Mouse (Mus musculus) limb, embryonic 13.5 days (tissue): ENCODE data around the gene Gm28230. TPM values are rescaled to one million over a fixed set of nuclear protein-coding genes. Genes with fewer than 3 reads are reported as not detected.

Experiments
- ATAC-seq: fragments of 200-750 bp; cut with Nextera tagmentation; 2 replicates; pipeline ENCODE4 v1.8.0; 2017; ENCODE audit warnings: low read depth, moderate number of reproducible peaks, moderate TSS enrichment; ENCODE audit not compliant: low FRiP score
- H3K27ac ChIP-seq: fragments of 300-500 bp; sonication (generic); 2 replicates; pipeline ENCODE4 v1.5.1; 2015; ENCODE audit warnings: inconsistent platforms, mild to moderate bottlenecking, moderate library complexity
- H3K27me3 ChIP-seq: fragments of 300-500 bp; sonication (generic); 2 replicates; pipeline ENCODE4 v1.6.1; 2015; ENCODE audit warnings: mild to moderate bottlenecking, inconsistent platforms
- H3K36me3 ChIP-seq: fragments of 300-500 bp; sonication (generic); 2 replicates; pipeline ENCODE4 v1.6.1; 2015; ENCODE audit warnings: inconsistent platforms, mild to moderate bottlenecking, moderate library complexity
- H3K4me1 ChIP-seq: fragments of 300-500 bp; sonication (generic); 2 replicates; pipeline ENCODE4 v1.6.1; 2015; ENCODE audit warnings: inconsistent platforms
- H3K4me2 ChIP-seq: fragments of 300-500 bp; sonication (generic); replicated peaks from 2 replicates; pipeline ENCODE4 v1.6.1; 2015; ENCODE audit warnings: inconsistent platforms, mild to moderate bottlenecking, moderate library complexity
- H3K4me3 ChIP-seq: fragments of 300-500 bp; sonication (generic); 2 replicates; pipeline ENCODE4 v1.5.1; 2015; ENCODE audit warnings: moderate library complexity, mild to moderate bottlenecking, inconsistent platforms
- H3K9ac ChIP-seq: fragments of 300-500 bp; sonication (generic); 2 replicates; pipeline ENCODE4 v1.6.1; 2015; ENCODE audit warnings: mild to moderate bottlenecking, inconsistent platforms
- H3K9me3 ChIP-seq: fragments of 300-500 bp; sonication (generic); 2 replicates; pipeline ENCODE4 v1.6.1; 2016; ENCODE audit warnings: inconsistent platforms
- WGBS: fragments of 180-500 bp; shearing (Covaris S2); methylation state at CpG from one replicate; pipeline ENCODE4 v1.1.7; 2015; 5-methylcytosine and 5-hydroxymethylcytosine counted together
- polyA plus RNA-seq: library from polyadenylated mRNA; unstranded; fragments of >200 nt; fragmentation: Nextera tagmentation; extraction: Ambion mirVana; gene quantifications from 2 replicates; pipeline ENCODE4 v1.2.1, GENCODE M21; 2015

Gene Gm28230
- polyA plus RNA-seq, 1 experiment from 2014 or later: 0.08 TPM

DNA sequence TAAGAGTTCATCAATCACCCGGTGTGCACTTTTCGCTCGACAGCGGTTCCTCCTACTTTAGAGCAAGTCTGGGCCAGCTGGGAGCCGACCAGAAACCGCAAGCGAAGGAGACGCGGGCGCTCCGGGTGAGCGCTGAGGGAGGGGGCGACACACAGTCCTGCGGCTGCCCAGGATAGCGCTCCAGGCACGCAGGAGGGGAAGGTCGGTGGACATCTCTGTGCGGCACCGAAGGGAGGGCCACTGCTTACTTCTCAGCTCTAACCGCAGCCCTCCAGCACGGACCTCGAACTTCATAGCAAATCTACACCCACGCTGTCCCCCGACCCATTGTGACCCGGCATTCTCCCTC, 26.6 kb downstream of the Gm28230 start:
- peaks cover 25% of the 10 kb centered on the region for H3K4me1 ChIP-seq
- WGBS: under 1% methylated on average over 25 of the region's 25 CpGs
- 0 out of 2 replicates have a peak, but pooled peaks have one; percentile 11 for ATAC-seq
- peaks cover 96% of the 10 kb centered on the region for H3K27me3 ChIP-seq
- H3K9ac ChIP-seq: peak overlapping the region; percentile 61
- no peaks in the 10 kb centered on the region for H3K36me3 ChIP-seq
- H3K27ac ChIP-seq: no peak overlapping the region
- H3K4me3 ChIP-seq: peak overlapping the region; percentile 41
- H3K4me2 ChIP-seq: peak overlapping the region; percentile 66
- no peaks in the 10 kb centered on the region for H3K9me3 ChIP-seq

GRCm38 (mm10) chr2:74753711-74754110, 27.2 kb downstream of the Gm28230 start:
- H3K9ac ChIP-seq: no peak overlapping the region
- 34% methylated on average over 5 of the region's 5 CpGs for WGBS
- peak overlapping the region; percentile 66; the same call in 1 of the 2 replicates for H3K4me2 ChIP-seq
- H3K4me3 ChIP-seq: no peak overlapping the region
- H3K27me3 ChIP-seq: peaks cover 96% of the 10 kb centered on the region
- H3K4me1 ChIP-seq: peaks cover 25% of the 10 kb centered on the region
- no peaks in the 10 kb centered on the region for H3K36me3 ChIP-seq
- H3K27ac ChIP-seq: no peak overlapping the region
- ATAC-seq: no peak
- H3K9me3 ChIP-seq: no peaks in the 10 kb centered on the region

DNA sequence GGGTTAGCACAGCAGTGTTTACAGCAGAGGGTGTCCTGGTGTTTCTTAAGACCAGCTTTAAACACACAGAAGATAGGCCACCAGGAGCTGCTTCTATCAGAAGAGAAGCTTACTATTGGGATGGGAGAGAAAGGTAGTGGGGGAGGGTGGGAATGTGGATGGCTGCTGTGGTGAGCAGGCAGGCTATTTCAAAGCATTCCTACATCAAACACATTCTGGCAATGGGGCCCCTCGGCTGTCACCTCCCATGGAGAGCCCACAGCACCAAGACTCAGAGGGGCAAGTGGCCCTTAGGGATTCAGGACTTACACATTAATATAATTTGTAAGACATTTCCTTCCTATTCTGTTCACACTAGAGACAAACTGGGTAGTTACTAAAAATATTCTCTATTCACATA, 33.6 kb downstream of the Gm28230 start:
- Histone ChIP-seq H3K27ac (no peak overlapping the region), H3K4me1 (peaks cover 20% of the 10 kb centered on the region), H3K4me2 (no peak overlapping the region), H3K27me3 (peaks cover 90% of the 10 kb centered on the region), H3K4me3 (no peak overlapping the region), H3K36me3 (no peaks in the 10 kb centered on the region), H3K9ac (no peak overlapping the region), H3K9me3 (no peaks in the 10 kb centered on the region)
- 4% methylated on average over 1 of the region's 1 CpGs for WGBS
- no peak for ATAC-seq

- Histone ChIP-seq H3K4me2 (peak overlapping the region; percentile 95), H3K36me3 (no peaks in the 10 kb centered on the region), H3K27me3 (peaks cover 92% of the 10 kb centered on the region), H3K9ac (no peak overlapping the region), H3K9me3 (no peaks in the 10 kb centered on the region), H3K27ac (no peak overlapping the region), H3K4me1 (peaks cover 20% of the 10 kb centered on the region), H3K4me3 (peak overlapping the region; percentile 54)
- no peak for ATAC-seq
- 3% methylated on average over 13 of the region's 13 CpGs for WGBS
These were observed 35.4 kb downstream of the Gm28230 start for GRCm38 (mm10) chr2:74761941-74762340.

DNA sequence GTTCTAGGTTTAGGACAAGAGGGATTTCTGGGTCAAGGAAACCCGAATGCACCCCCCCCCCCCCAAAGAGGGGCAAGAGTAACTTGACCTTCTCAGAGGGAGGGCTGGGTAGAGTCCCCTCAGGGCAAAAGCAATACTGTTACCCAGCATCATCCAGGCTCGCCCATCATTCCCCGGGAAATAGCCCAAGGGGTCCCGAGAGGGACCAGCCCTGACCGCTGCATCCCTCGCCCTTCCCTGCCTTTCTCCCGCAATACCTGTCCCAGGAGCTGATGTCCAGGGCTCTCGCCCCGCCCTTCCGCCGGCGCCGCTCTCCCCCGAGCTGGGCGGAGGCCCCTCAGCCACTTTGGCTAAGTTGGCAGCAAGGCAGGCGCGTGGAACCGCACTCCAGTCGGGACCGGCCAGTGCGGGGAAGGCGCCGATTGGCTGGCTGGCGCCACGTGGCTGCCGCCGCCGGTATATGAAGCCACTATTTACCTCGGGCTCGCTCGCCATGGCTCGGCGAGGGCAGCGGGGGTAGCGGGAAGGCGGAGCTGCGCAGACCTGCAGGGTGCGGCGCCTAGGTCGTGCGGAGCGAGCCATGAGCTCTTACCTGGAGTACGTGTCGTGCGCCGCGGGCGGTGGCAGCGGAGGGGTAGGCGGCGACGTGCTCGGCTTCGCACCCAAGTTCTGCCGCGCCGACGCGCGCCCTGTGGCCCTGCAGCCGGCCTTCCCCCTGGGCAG, 36.2 kb downstream of the Gm28230 start, which contains the start of gene Hoxd1:
TSS of gene Hoxd1 (plus strand) at position 459 of the 723 bp plus-strand sequence.
- Histone ChIP-seq H3K9ac (peak within 1 kb of the TSS; percentile 48; the same call in 1 of the 2 replicates), H3K4me3 (peak within 1 kb of the TSS; percentile 54), H3K27ac (no peak within 1 kb of the TSS), H3K9me3 (no peaks in the 10 kb centered on the region), H3K4me2 (peak within 1 kb of the TSS; percentile 95), H3K36me3 (no peaks in the 10 kb centered on the region), H3K27me3 (peaks cover 90% of the 10 kb centered on the region), H3K4me1 (peaks cover 20% of the 10 kb centered on the region)
- peak; percentile 88 for ATAC-seq
- under 1% methylated on average over 61 of the region's 61 CpGs for WGBS

GRCm38 (mm10) chr2:74763245-74763735, 36.8 kb downstream of the Gm28230 start:
- no peak overlapping the region for H3K27ac ChIP-seq
- H3K27me3 ChIP-seq: peaks cover 84% of the 10 kb centered on the region
- H3K4me1 ChIP-seq: peaks cover 20% of the 10 kb centered on the region
- H3K9me3 ChIP-seq: no peaks in the 10 kb centered on the region
- peak overlapping the region; percentile 54 for H3K4me3 ChIP-seq
- peak overlapping the region; percentile 95 for H3K4me2 ChIP-seq
- no peaks in the 10 kb centered on the region for H3K36me3 ChIP-seq
- H3K9ac ChIP-seq: peak overlapping the region; percentile 48; the same call in 1 of the 2 replicates
- peak; percentile 28; the same call in 1 of the 2 replicates for ATAC-seq
- under 1% methylated on average over 53 of the region's 53 CpGs for WGBS

- Histone ChIP-seq H3K9me3 (no peaks in the 10 kb centered on the region), H3K36me3 (no peaks in the 10 kb centered on the region), H3K4me3 (peak overlapping the region; percentile 54; the same call in 1 of the 2 replicates), H3K27me3 (peaks cover 85% of the 10 kb centered on the region), H3K4me2 (peak overlapping the region; percentile 95; the same call in 1 of the 2 replicates), H3K27ac (no peak overlapping the region), H3K4me1 (peaks cover 20% of the 10 kb centered on the region), H3K9ac (no peak overlapping the region)
- no peak for ATAC-seq
- WGBS: 29% methylated on average over 10 of the region's 10 CpGs
These were observed 37.4 kb downstream of the Gm28230 start for GRCm38 (mm10) chr2:74763976-74764375.

DNA sequence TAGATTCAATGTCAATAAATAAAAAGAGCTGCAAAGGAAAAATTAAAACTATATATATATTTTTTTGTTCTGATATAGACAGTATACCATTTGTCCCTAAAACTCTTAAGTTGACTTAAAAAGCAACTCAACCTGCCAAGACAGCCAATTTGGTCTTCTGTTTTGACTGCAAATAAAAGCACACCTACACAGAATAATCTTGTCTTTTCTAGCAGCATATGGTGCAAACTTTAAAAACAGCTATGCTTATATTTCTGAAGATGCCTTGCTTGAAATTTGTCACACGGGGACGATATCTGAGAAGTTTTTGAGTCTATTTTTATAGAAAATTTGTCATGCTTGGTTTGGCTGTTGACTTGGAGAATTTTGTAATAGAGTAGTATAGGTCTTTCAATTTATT, 47.8 kb downstream of the Gm28230 start:
- no peak for ATAC-seq
- 83% methylated on average over 2 of the region's 2 CpGs for WGBS
- H3K9me3 ChIP-seq: no peaks in the 10 kb centered on the region

DNA sequence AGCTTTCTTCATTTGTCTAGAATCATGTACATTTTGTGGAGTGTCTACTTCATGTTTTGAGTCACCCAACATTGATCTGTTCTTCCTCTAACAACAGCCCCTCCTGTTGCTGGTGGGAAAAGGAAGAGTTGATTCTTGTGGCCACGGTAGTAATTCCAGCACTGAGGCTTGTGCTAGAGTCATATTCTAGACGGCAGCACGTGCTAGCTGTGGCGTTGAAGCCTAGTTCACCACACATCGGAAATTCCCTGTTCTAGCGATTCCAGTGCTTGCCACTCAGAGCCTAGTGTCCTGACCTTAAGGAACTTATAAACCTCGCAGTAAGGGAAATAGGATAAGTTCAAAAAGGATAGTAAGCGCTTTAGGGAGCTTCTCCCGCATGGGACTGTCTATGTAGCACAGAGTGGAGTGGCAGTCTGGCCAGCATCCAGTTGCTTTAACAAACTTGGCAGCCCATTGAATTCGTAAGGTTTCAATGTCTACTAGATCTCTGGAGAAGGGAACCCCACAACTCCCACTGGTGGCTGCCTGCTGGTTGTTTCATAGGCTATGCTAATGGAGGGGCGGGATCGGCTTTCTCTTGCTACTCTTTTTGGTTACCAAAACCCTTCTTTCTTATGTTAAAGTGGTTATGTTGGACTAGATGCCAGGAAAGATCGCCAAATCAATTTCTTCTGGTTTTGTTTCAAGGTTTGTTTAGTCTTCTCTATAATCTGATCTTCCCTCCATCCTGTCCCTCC, 51.2 kb downstream of the Gm28230 start:
- 69% methylated on average over 13 of the region's 13 CpGs for WGBS
- Histone ChIP-seq H3K4me2 (no peak overlapping the region), H3K4me1 (no peaks in the 10 kb centered on the region)

More for the DNA sequence above, 47.8 kb downstream of the Gm28230 start:
- no peak overlapping the region for H3K27ac ChIP-seq
- H3K27me3 ChIP-seq: peaks cover 26% of the 10 kb centered on the region
- no peak overlapping the region for H3K9ac ChIP-seq
- no peak overlapping the region for H3K4me3 ChIP-seq
- H3K4me1 ChIP-seq: no peaks in the 10 kb centered on the region
- H3K4me2 ChIP-seq: no peak overlapping the region
- no peaks in the 10 kb centered on the region for H3K36me3 ChIP-seq

GRCm38 (mm10) chr2:74781386-74781785, 54.9 kb downstream of the Gm28230 start:
- Histone ChIP-seq H3K36me3 (no peaks in the 10 kb centered on the region), H3K4me2 (no peak overlapping the region), H3K9me3 (no peaks in the 10 kb centered on the region), H3K27ac (no peak overlapping the region), H3K4me3 (no peak overlapping the region), H3K4me1 (no peaks in the 10 kb centered on the region), H3K27me3 (peaks cover 10% of the 10 kb centered on the region; the same call in 1 of the 2 replicates), H3K9ac (no peak overlapping the region)
- 75% methylated on average over 5 of the region's 5 CpGs for WGBS
- no peak for ATAC-seq

More for the DNA sequence above, 51.2 kb downstream of the Gm28230 start:
- Histone ChIP-seq H3K9ac (no peak overlapping the region), H3K4me3 (no peak overlapping the region), H3K9me3 (no peaks in the 10 kb centered on the region), H3K36me3 (no peaks in the 10 kb centered on the region), H3K27me3 (peaks cover 17% of the 10 kb centered on the region), H3K27ac (no peak overlapping the region)
- ATAC-seq: no peak

- H3K9ac ChIP-seq: no peak overlapping the region
- 0 out of 2 replicates have a peak, but pooled peaks cover 5% of the 10 kb centered on the region for H3K4me1 ChIP-seq
- ATAC-seq: no peak
- no peak overlapping the region for H3K4me2 ChIP-seq
- H3K9me3 ChIP-seq: no peaks in the 10 kb centered on the region
- no peaks in the 10 kb centered on the region for H3K36me3 ChIP-seq
- no peak overlapping the region for H3K27ac ChIP-seq
- no peak overlapping the region for H3K4me3 ChIP-seq
- H3K27me3 ChIP-seq: peaks cover 3% of the 10 kb centered on the region; the same call in 1 of the 2 replicates
- WGBS: 30% methylated on average over 7 of the region's 7 CpGs
These were observed 69.0 kb downstream of the Gm28230 start for GRCm38 (mm10) chr2:74795531-74795930.
